Mouse (Mus musculus): Measurements from ENCODE around the gene Nebl. TPM values are rescaled to one million over a fixed set of nuclear protein-coding genes. Genes with fewer than 3 reads are reported as not detected.

The Nebl gene
- total and polyA plus RNA-seq, 3 experiments: 4.7 to 5.4 TPM; not detected in 1

- Histone ChIP-seq H3K36me3 (ENCODE audit: control insufficient read depth in 1 of 2, insufficient read depth in 2 of 2, low read length in 2 of 2) (no peaks in the 10 kb centered on the region), H3K9me3 (replicated peaks; ENCODE audit: insufficient read depth, low read length) (no peaks in the 10 kb centered on the region), H3K27me3 (ENCODE audit: control insufficient read depth in 1 of 2, insufficient read depth in 2 of 2, low read length in 2 of 2) (no peaks in the 10 kb centered on the region), H3K27ac (ENCODE audit: control insufficient read depth, low read depth, low read length) (no peak overlapping the region), H3K4me3 (ENCODE audit: control insufficient read depth in 1 of 2, insufficient read depth in 1 of 2, low read depth in 2 of 2, low read length in 2 of 2) (no peak overlapping the region), H3K4me1 (ENCODE audit: control insufficient read depth in 1 of 2, insufficient read depth in 2 of 2, low read length in 2 of 2) (no peaks in the 10 kb centered on the region), H3K9ac (ENCODE audit: control insufficient read depth, low read depth, low read length, poor library complexity, severe bottlenecking) (no peak overlapping the region), H3K79me2 (ENCODE audit: control insufficient read depth, insufficient read depth, low read length, poor library complexity) (no peaks in the 10 kb centered on the region)
- TF ChIP-seq ELF1 (IDR thresholded peaks at IDR 0.05; ENCODE audit: low read depth, low read length) (no peak), BHLHE40 (IDR thresholded peaks at IDR 0.05; ENCODE audit: borderline replicate concordance, low read depth, low read length) (no peak), CHD2 (IDR thresholded peaks at IDR 0.05; ENCODE audit: low read length) (no peak), GABPA (IDR thresholded peaks at IDR 0.05; ENCODE audit: low read depth, low read length) (no peak), ZNF384 (IDR thresholded peaks at IDR 0.05; ENCODE audit: low read depth, low read length) (no peak)
- DNase-seq (ENCODE audit: low read depth, low spot score): no peak
Measured at GRCm38 (mm10) chr2:17525739-17526526, 205.3 kb downstream of the Nebl start.

GRCm38 (mm10) chr2:17525211-17525610, 206.1 kb downstream of the Nebl start:
- Histone ChIP-seq H3K27me3 (ENCODE audit: control insufficient read depth in 1 of 2, insufficient read depth in 2 of 2, low read length in 2 of 2) (no peaks in the 10 kb centered on the region), H3K9ac (ENCODE audit: control insufficient read depth, low read depth, low read length, poor library complexity, severe bottlenecking) (no peak overlapping the region), H3K79me2 (ENCODE audit: control insufficient read depth, insufficient read depth, low read length, poor library complexity) (no peaks in the 10 kb centered on the region), H3K4me1 (ENCODE audit: control insufficient read depth in 1 of 2, insufficient read depth in 2 of 2, low read length in 2 of 2) (no peaks in the 10 kb centered on the region), H3K36me3 (ENCODE audit: control insufficient read depth in 1 of 2, insufficient read depth in 2 of 2, low read length in 2 of 2) (no peaks in the 10 kb centered on the region), H3K4me3 (ENCODE audit: control insufficient read depth in 1 of 2, insufficient read depth in 1 of 2, low read depth in 2 of 2, low read length in 2 of 2) (no peak overlapping the region), H3K27ac (ENCODE audit: control insufficient read depth, low read depth, low read length) (no peak overlapping the region), H3K9me3 (replicated peaks; ENCODE audit: insufficient read depth, low read length) (no peaks in the 10 kb centered on the region)
- TF ChIP-seq ZC3H11A (IDR thresholded peaks at IDR 0.05; ENCODE audit: low read depth, low read length) (no peak), RCOR1 (IDR thresholded peaks at IDR 0.05; ENCODE audit: low read depth, low read length) (no peak), POLR2AphosphoS2 (IDR thresholded peaks at IDR 0.05; ENCODE audit: low read length) (no peak), POLR2A (IDR thresholded peaks at IDR 0.05; ENCODE audit: control insufficient read depth in 1 of 2, insufficient read depth in 1 of 2, low read depth in 1 of 2, low read length in 2 of 2, poor library complexity in 1 of 2) (no peak), ELF1 (IDR thresholded peaks at IDR 0.05; ENCODE audit: low read depth, low read length) (no peak), MYC (IDR thresholded peaks at IDR 0.05; ENCODE audit: low read depth, low read length) (no peak), ZMIZ1 (IDR thresholded peaks at IDR 0.05; ENCODE audit: low read depth, low read length) (no peak), USF2 (IDR thresholded peaks at IDR 0.05; ENCODE audit: borderline replicate concordance in 1 of 2, insufficient read depth in 1 of 2, low read depth in 1 of 2, low read length in 2 of 2) (no peak), NRF1 (IDR thresholded peaks at IDR 0.05; ENCODE audit: insufficient read depth, low read depth, low read length, poor library complexity, severe bottlenecking) (no peak), MEF2A (IDR thresholded peaks at IDR 0.05; ENCODE audit: extremely low read depth, insufficient replicate concordance, low read depth, low read length, poor library complexity, severe bottlenecking) (no peak), TAL1 (IDR thresholded peaks at IDR 0.05; ENCODE audit: low read length) (no peak), GABPA (IDR thresholded peaks at IDR 0.05; ENCODE audit: low read depth, low read length) (no peak)
- no peak for DNase-seq (ENCODE audit: low read depth, low spot score)
